Mouse (Mus musculus) left cerebral cortex, adult 8-10 months (tissue): ENCODE measurements around the gene Ccdc32. TPM values are rescaled to one million over a fixed set of nuclear protein-coding genes. Genes with fewer than 3 reads are reported as not detected.
A peak's percentile ranks its signal among the peaks of the same experiment; 100 is the strongest.

ENCODE experiments used
- DNase-seq, 2 experiments: peaks; one replicate each; pipeline ENCODE4 v3.0.0; 2022; ENCODE audit warnings: low spot score in 2 of 2
- total RNA-seq, 4 experiments: library from RNA; stranded (reverse); gene quantifications; 2 replicates each; pipeline ENCODE4 v1.2.4; 2022

Ccdc32 gene
- total RNA-seq, 4 experiments from 2014 or later: 43.1 to 49.6 (median 46.5) TPM

DNA sequence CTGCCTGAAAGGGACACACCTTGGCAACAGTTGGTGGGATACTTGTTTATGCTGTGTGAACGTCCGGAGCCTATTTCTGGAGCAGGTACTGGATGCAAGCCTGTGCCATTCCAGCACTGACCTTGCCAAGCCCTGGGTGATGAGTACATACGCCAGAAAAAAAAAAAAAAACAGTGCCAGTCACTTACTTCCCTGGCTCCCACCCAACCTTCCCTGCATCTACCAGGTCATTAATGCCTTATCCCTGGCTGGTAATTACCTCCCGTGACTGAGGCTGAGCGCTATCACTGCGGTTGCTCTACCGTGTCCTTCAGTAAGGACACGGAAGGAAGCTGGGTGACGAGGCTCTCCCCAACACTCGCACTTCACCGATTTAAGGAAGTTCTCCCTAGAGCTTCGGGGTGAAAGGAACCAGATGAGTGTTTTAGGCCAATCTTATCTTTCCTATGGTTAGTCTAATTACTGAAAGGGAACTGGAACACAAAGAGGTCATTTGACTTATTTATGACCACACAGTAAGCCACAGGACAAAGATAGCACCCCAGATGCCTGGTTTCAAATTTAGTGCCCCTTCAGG is 13.5 kb downstream of the Ccdc32 start:
- DNase-seq: no peak

DNA sequence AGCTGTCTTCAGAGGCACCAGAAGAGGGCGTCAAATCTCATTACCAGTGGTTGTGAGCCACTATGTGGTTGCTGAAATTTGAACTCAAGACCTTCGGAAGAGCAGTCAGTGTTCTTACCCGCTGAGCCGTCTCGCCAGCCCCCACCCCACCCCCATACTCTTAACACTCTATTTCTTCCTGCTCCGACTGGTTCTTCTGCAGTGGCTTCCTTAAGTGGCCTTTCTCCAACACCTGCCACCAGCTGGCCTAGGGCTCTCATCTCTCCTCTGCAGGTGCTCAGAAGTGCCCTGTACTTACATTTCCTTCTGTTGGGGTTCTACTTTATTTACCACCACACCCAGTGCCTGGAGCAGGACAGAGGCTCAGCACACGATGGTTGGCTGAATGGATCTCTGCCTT is 14.2 kb downstream of the Ccdc32 start:
- DNase-seq: no peak

DNA sequence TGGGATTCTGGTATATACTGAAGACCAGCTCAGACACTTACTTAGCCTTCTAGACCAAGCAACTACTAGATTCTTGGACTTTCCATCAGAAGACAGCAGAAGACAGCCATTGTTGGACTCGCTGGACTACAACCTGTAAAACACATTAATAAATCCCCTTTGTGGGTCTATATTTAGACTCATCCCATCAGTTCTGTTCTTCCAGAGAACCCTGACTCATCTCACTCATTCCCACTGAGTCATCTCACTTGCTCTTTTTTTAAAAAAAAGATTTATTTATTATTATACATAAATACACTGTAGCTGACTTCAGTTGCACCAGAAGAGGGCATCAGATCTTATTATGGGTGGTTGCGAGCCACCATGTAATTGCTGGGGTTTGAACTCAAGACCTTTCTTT is 19.8 kb downstream of the Ccdc32 start:
- DNase-seq: no peak

DNA sequence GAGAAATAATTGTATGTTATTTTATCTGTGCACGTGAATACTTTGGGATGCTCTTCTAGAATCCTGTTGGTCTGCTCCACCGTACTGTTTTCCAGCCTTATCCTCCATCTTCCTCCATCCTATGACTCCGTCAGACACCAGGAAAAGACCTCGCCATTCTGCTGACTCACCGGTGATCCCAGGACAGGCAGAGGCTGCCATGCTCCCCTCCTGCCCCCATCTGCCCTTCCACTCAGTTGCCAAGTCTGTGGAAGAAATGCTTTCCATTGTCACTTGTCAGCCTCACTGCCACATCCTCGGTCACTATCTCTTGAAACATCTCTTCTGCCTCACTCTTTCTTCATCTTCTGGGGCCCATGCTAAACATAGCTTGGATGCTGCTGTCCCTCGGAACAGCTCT is 22.3 kb downstream of the Ccdc32 start:
- DNase-seq: no peak

DNA sequence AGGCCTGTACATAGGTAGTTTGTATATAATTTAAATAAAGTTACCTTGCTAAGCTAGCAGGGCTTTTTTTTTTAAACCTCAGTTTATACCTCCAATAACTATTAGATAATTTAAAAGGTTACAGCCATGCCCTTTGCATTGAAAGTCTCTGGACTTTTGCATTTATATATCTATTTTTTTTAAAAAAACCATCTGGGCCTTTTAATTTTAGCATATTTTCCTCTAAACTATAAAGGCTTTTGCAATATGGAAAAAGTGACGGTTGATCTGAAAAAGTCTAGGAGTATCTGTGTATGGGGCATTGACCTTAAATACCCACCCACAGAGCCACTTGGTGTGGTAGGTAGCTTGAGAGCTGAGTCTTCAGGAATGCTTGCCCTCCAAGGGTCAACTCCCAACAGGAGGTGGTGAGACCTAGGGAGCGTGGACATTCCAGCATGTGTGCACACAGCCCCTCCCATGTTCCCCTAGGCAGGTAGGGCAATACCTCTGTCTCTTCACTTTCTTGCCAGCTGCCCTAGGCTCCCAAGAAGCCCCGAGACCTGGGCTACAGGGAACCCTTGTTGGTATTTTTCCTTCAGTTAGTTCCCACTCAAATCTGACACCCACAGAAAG is 30.1 kb downstream of the Ccdc32 start:
- DNase-seq: no peak

DNA sequence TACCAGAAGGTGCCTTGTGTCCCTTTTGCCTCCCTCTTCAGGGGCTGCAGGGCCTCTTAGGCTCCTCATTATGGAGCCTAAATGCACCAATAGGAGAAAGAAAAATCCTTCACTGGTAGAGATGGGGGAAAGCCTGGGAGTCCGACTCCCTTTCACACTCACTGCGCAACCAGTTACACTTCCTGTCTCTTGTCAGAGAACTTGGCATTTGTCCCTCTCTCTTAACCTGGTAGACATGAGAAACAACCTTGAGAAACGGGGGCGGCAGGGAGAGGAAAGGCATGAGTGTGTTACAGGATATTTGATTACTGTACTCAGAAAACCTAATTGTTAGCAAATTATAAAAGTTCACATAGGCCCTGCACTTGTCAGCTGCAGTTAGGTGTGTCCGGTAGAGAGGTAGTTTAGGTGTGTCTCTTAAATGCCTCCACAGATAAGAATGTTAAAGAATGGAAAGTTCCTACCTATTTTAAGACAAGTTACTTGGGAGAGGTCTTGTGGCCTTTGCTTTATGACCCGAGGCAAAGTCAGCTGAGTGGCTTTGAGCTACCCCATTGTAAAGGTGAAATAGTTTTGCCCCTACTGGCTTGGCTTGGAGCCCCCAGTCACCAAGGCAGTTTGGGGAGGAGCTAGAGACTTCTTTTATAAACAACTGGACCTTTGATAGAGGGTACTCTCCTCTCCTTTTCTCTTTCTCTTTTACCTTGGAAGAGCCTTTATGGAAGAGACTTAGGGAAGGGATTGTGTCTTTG is 30.9 kb downstream of the Ccdc32 start:
- DNase-seq: no peak

DNA sequence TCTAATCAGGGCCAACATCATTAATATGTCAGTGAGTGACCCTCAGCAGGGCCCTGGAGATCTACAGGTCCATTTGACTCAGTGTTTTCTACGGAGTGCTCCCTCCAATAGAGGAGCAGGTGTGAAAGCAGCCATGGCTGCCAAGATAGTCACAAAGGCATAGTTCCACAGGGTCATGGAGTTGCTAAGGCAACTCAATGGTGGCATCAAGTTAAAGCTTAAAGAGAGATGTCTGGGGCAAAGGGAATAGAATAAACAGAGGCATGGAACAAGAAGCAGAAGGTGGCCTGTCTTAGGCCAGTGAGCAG is 32.4 kb downstream of the Ccdc32 start:
- no peak for DNase-seq

DNA sequence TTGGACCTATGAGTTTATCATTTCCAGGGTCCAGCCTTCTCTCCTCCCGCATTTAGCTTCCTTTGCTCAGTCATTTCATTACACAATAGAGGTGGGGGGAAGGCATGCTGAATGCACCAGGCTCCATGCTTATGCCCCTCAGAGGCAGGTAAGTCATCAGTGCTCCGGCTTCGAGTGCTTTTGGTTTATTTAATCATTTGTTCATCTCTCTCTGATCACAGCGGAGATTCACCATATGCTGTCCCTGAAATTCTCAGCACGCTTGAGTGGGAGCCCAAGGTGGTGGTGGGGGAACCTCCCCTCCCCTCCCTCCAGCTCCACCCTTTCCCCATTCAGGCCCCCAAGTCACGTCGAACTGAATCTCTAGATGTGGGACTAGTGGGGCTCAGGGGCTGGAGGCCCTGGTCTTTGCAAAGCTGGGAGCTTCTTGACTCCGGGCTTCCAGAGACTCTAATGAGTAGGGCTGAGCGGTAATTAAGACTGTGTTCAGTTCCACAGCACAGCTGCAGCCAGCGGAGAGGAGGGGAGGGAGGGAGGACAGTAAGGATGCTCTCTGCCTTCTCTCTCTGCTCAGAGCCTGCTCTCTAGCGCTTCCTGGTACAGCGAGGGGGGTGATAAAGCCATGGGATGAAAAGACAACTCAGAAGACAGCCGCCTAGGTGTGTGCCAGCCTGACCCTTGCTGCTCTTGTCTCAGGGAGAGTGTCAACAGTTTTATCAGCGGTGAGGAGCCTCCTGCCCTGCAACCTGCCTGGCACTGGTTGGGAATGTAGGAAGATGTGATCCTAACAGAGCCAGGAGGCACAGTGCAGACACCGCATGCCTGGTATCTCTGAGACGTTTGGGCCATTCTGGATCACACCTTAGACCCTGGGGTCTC is 33.0 kb downstream of the Ccdc32 start:
- DNase-seq: no peak

DNA sequence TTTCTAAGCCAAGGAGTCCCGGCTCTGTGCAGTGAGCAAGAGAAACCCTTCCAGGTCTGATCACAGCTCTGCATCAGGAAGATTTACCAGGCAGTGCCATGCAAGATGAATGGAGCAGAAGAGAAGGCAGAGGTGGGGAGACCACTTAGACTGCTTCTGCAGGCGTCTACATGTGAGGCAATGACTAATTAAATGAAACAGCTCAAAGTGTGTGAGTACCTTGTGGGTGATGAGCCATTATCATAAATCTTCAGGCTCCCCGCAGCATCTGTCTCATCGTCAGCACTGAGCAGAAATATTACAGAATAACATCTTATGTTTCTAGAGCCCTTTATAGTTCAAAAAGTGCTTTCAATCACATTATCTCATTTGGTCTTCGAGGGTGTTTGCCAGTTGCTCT is 33.7 kb downstream of the Ccdc32 start:
- DNase-seq: peak in 1 of 2 experiments; percentile 60

DNA sequence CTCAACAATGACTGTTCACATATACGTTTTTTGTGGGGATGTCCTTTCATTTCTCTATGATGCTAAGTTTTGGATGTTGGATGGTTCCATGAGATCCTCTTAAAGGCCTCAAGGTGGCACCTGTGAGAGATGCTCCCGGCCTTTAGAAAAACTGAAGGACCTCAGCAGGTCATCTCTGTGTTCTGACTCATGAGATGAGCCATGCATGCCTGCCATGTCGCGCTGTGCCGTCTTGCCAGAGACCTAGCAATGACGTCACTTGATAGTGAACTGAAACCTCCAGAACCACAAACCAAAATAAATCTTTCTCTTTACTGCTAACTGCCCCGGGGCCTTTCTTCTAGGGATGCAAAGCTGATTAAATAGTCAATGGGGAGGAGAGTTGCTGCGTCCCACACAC is 45.4 kb downstream of the Ccdc32 start:
- no peak for DNase-seq

DNA sequence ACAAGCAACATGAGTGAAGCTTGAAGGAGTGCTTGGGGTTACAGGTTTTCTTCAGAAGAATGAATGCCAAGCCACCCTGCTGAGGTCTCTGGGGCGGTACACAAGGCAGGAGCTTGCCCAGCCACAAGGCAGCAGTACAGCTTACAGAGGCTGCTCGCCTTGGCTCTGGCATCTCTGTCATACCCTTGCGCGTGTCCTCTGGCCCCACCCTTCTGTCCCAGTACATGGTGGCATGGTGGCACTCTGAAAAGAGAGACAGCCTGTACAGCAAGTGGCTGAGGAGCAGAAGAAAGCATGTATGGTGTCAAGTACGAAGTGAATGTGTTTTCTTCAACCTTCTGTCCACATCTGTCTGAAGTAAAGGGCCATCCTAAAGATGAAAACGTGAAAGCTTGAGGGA is 48.4 kb downstream of the Ccdc32 start:
- DNase-seq: no peak

DNA sequence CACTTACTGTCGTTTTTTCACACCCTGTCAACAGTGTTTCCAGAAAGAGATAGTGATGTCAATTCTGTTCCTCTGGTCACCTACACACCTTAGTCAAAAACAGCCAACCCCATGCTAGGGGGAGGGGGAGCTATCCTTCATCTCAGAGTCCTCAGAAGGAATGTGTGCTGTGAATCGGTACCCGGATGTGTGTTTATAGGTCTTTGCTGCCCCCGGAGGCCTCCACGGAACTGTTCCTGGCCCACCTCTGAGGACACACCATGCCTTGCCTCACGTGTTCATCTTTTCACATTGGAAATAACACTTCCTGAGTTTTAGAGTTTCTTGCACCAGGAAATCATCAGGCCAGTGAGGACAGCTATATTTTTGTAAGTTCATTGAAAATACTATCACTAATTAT is 51.1 kb downstream of the Ccdc32 start:
- no peak for DNase-seq

DNA sequence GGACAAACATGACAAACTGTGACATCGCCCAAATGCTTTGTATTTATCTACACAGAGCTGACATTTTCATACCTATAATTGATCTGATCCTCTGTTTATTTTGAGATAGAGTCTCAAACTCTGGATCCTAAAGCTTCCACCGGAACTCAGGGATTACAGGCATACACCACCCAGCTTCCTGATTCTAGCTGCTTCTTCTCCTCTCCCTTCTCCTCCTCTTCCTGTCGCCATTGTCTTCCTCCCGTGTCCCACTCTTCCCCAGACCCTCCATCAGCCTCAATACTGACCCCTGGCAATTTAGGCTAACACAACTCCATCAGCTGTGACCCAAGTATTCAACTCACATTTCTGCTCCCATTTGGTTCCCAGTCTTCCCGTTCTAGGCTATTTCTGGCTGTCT is 52.3 kb downstream of the Ccdc32 start:
- no peak for DNase-seq

DNA sequence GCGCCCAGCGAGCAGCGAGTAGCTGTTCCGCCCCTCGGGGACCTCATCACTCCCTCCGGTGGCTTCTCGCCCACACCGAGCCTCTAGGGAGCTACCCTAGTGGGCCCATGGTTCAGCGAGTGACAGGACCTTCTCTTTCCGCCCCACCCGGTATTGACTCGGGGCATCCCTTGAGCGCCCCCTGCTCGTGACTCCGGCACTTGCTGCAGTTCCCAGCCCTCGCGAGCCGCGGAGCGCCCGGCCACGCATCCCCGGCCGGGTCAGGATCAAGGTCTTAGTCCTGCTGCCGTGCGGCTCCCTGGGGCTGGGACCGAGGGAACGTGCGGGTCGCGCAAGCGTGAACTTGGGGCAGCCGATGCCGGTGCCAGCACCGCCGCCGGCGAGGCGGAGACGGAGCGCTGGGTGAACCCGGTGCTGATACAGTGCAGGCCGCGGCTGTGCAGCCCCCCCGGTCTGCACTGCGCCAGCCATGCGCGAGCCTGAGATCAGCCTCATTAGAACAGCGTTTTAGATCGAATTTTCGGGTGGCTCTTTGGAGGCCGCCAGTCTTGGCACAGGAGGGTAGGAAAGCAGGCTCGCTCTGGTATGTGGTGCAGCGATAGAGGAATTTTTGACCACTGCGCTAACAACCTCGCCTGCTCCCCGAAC is 52.8 kb downstream of the Ccdc32 start:
- peak; percentile 60 to 77 for DNase-seq

DNA sequence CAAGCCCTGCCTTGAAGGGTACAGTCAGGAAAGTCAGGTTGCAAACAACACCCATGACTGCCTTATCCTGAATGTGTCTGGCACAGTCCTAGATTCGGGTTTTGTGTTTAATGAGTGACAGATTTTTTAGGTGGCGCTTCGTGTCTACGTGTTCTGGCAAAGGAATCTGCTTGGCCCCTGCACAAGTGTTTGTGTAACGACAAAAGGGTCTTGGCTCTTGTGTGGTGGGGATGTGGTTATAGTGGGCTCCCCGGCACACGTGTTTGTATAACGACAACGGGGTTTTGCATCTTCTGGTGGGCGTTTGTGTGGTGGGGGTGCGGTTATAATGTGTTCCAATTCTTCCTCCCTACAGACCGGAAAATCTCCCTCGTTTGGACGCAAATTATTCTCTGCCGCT is 53.3 kb downstream of the Ccdc32 start:
- no peak for DNase-seq

DNA sequence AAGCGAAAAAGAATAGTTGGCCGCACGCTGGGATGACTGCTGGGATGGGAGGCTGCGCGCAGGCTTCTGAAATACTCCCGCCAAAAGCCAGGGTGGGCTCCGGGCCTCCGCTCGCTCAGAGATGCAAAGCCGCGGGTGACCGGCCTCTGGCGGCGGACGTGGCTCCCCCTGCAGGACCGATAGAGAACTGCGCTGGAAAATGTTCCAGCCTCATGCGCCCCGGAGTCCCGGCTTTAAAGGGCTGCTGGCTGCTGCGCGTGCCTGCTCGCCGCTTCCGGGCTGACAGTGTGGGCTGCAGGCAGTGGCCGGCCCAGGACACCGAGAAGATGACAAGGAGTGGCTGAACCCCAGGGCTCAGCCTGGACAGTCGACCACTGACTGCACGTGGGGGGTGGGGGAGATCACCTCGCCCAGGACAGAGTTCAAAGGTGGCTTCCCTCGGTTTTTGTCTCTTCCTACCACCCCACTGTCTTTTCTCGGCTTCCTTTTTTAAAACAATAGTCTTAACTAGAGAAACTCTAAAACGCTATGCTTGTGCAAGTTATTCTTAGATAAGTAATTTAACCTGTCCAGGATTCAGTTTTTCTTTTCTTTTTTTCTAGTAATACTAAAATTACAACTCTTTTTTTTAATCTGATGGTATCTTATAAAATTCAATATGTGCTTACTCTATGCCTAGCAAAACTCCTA is 56.4 kb downstream of the Ccdc32 start:
- peak; percentile 58 to 76 for DNase-seq

DNA sequence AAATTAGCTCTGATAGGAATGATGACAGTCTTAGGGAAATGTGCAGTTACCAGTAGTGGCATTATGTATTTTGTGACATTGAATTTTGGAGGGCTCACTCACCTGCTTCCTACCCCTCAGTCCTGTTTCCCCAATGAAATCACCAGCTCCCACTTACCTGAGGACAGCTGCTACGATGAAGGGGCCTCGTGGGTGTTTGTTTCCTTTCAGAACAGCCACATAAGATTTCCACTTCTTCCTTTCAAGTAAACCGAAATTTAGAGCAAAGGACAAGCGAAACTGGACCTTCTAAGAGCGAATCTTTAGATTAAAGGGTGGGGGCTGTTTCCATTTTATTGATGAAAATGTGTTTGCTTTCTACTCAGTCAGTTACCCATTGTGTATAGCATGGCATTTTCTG is 57.1 kb downstream of the Ccdc32 start:
- no peak for DNase-seq

DNA sequence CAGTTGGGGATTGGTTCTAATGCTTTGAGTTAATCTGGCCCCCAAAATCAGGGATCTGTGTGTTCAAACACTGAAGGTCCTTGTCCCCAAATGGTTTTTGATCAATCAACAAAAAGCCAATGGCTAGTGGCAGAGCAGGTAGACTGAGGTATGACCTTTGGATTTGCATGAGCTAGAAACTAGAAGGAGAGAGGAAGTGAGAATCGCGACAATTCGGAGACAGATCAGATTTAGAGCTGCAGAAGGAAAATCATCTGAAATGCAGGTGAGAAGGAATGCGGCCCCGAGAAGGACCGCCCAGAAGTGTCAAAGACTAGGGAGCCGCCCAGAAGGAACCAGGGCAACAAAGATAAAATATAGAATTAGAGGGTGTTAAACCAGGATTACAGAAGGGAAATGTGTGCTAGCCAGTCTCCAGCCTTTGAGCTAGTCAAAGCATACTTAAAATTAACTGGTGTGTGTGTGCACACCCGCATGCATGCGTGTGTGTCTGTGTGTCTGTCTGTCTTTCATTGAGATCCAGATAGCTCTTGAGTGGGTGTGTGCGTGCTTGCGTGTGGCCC is 59.5 kb downstream of the Ccdc32 start:
- no peak for DNase-seq
